Mouse (Mus musculus) hindbrain, embryonic 12.5 days (tissue): ENCODE measurements at regions not wholly inside any gene's neighbourhood (a gene's known extent, or its start where the extent isn't known, plus 50 kb on each side); places are given as distances from the start of the nearest gene placed in this dataset.

Experiments
- ATAC-seq: fragments of 200-750 bp; cut with Nextera tagmentation; 2 replicates; pipeline ENCODE4 v1.8.0; 2017; ENCODE audit warnings: moderate TSS enrichment; ENCODE audit not compliant: low FRiP score
- H3K27ac ChIP-seq: fragments of 300-500 bp; sonication (generic); 2 replicates; pipeline ENCODE4 v1.5.1; 2016; ENCODE audit warnings: mild to moderate bottlenecking
- H3K27me3 ChIP-seq: fragments of 300-500 bp; sonication (generic); 2 replicates; pipeline ENCODE4 v1.6.1; 2016; ENCODE audit warnings: mild to moderate bottlenecking
- H3K36me3 ChIP-seq: fragments of 300-500 bp; sonication (generic); 2 replicates; pipeline ENCODE4 v1.6.1; 2016; ENCODE audit warnings: mild to moderate bottlenecking
- H3K4me1 ChIP-seq: fragments of 300-500 bp; sonication (generic); 2 replicates; pipeline ENCODE4 v1.6.1; 2016
- H3K4me2 ChIP-seq: fragments of 300-500 bp; sonication (generic); replicated peaks from 2 replicates; pipeline ENCODE4 v1.6.1; 2016; ENCODE audit warnings: mild to moderate bottlenecking
- H3K4me3 ChIP-seq: fragments of 300-500 bp; sonication (generic); 2 replicates; pipeline ENCODE4 v1.5.1; 2016; ENCODE audit warnings: mild to moderate bottlenecking
- H3K9ac ChIP-seq: fragments of 300-500 bp; sonication (generic); 2 replicates; pipeline ENCODE4 v1.6.1; 2016; ENCODE audit warnings: mild to moderate bottlenecking, moderate library complexity
- H3K9me3 ChIP-seq: fragments of 300-500 bp; sonication (generic); replicated peaks from 2 replicates; pipeline ENCODE4 v1.6.1; 2016; ENCODE audit warnings: mild to moderate bottlenecking
- WGBS: fragments of 180-500 bp; shearing (Covaris S2); methylation state at CpG from one replicate; pipeline ENCODE4 v1.1.7; 2016; 5-methylcytosine and 5-hydroxymethylcytosine counted together

DNA sequence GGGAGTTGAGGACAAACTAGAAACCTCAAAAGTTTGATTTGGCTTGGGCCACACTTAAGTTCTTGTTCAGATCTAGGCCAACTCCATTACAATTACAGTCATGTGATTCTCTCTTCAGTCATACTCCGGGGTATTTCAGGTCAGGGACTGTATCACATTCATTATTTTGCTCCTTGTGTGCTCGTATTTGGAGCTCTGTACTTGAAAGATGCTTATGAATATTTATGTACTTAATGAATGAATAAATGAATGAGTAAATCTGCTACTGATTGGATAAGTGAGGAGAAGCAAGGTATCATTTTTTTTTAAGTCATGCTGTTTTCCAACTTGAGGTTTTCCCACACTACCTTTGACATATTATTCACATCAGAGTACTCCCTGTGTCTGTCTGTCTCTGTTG lies 69.4 kb upstream of the Hs3st1 start:
- 45% methylated on average over 2 of the region's 2 CpGs for WGBS
- Histone ChIP-seq H3K27me3 (no peaks in the 10 kb centered on the region), H3K4me1 (no peaks in the 10 kb centered on the region), H3K9ac (no peak overlapping the region), H3K27ac (no peak overlapping the region), H3K9me3 (no peaks in the 10 kb centered on the region), H3K36me3 (no peaks in the 10 kb centered on the region), H3K4me2 (no peak overlapping the region), H3K4me3 (no peak overlapping the region)
- ATAC-seq = no peak

DNA sequence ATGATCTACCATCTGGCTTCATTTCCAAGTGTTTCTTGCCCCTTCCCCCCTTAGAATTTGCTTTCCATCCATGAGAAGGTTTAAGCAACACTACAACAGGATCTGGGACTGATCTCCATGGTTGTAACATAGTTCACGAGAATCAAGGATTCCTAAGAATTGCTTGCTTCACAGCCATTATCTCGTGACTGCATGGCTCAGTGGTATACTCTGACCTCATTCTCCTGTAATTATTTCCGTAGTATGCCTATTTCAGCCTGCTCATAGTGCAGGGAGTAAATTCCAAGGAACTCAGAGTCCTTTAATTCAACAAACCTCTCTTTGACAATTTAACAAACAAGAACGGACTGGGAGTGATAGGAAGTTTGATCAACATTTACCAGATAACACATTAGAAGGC lies 51.4 kb upstream of the Hs3st1 start:
- ATAC-seq = no peak
- 79% methylated on average over 4 of the region's 4 CpGs for WGBS
- Histone ChIP-seq H3K9me3 (no peaks in the 10 kb centered on the region), H3K27ac (no peak overlapping the region), H3K4me3 (no peak overlapping the region), H3K9ac (no peak overlapping the region), H3K4me2 (no peak overlapping the region), H3K36me3 (no peaks in the 10 kb centered on the region), H3K27me3 (no peaks in the 10 kb centered on the region), H3K4me1 (no peaks in the 10 kb centered on the region)
